Mouse (Mus musculus): ENCODE data around the gene Hist2h2ac. TPM values are rescaled to one million over a fixed set of nuclear protein-coding genes. Genes with fewer than 3 reads are reported as not detected.

Gene Hist2h2ac
- polyA plus RNA-seq, 1 experiment from 2014 or later, result 1.3 TPM

Small RNAs within 50 kb of the gene (microRNA-seq; reads per million reads assigned to microRNA genes)
- gene Gm44492, result not detected
- gene Gm47311, result not detected
- not detected for gene Gm47313

Other genes starting within 250 kb of the Hist2h2ac start
- 27.7 and 41.3 TPM in 2 replicates for gene Plekho1, start 224.9 kb downstream of the Hist2h2ac start, polyA plus RNA-seq (2015; fragmentation: Nextera tagmentation; extraction: Ambion mirVana)
- 58.7 and 60.8 TPM in 2 replicates for gene Vps45, start 162.4 kb downstream of the Hist2h2ac start, polyA plus RNA-seq (2015; fragmentation: Nextera tagmentation; extraction: Ambion mirVana)
- 6.5 and 8.7 TPM in 2 replicates for gene Otud7b, start 116.4 kb downstream of the Hist2h2ac start, polyA plus RNA-seq (2015; fragmentation: Nextera tagmentation; extraction: Ambion mirVana)
- gene Mtmr11, start 58.9 kb downstream of the Hist2h2ac start, polyA plus RNA-seq (2015; fragmentation: Nextera tagmentation; extraction: Ambion mirVana), result 12.7 and 13.9 TPM in 2 replicates
- gene Sf3b4, start 48.5 kb downstream of the Hist2h2ac start, polyA plus RNA-seq (2015; fragmentation: Nextera tagmentation; extraction: Ambion mirVana), result 131 and 152 TPM in 2 replicates
- 135 TPM in 2 replicates for gene Sv2a, start 39.7 kb downstream of the Hist2h2ac start, polyA plus RNA-seq (2015; fragmentation: Nextera tagmentation; extraction: Ambion mirVana)
- 52.7 and 57.2 TPM in 2 replicates for gene Bola1, start 1.2 kb downstream of the Hist2h2ac start, polyA plus RNA-seq (2015; fragmentation: Nextera tagmentation; extraction: Ambion mirVana)
- gene Hist2h2ab, start 1.0 kb downstream of the Hist2h2ac start, polyA plus RNA-seq (2015; fragmentation: Nextera tagmentation; extraction: Ambion mirVana), result not detected in 2 replicates
- 4.9 and 5.5 TPM in 2 replicates for gene Hist2h2be, start 239 bp upstream of the Hist2h2ac start, polyA plus RNA-seq (2015; fragmentation: Nextera tagmentation; extraction: Ambion mirVana)
- 0.70 and 1.1 TPM in 2 replicates for gene Hist2h3c2, start 18.2 kb upstream of the Hist2h2ac start, polyA plus RNA-seq (2015; fragmentation: Nextera tagmentation; extraction: Ambion mirVana)
- 31.6 and 34.2 TPM in 2 replicates for gene Hist2h2aa2, start 19.4 kb upstream of the Hist2h2ac start, polyA plus RNA-seq (2015; fragmentation: Nextera tagmentation; extraction: Ambion mirVana)
- gene Hist2h2aa1, start 24.6 kb upstream of the Hist2h2ac start, polyA plus RNA-seq (2015; fragmentation: Nextera tagmentation; extraction: Ambion mirVana), result 6.1 and 9.9 TPM in 2 replicates
- gene Hist2h3c1, start 25.8 kb upstream of the Hist2h2ac start, polyA plus RNA-seq (2015; fragmentation: Nextera tagmentation; extraction: Ambion mirVana), result 0.21 and 0.47 TPM in 2 replicates
- gene Hist2h4, start 42.4 kb upstream of the Hist2h2ac start, polyA plus RNA-seq (2015; fragmentation: Nextera tagmentation; extraction: Ambion mirVana), result 2.8 and 3.1 TPM in 2 replicates
- 8.1 and 8.4 TPM in 2 replicates for gene Hist2h3b, start 47.8 kb upstream of the Hist2h2ac start, polyA plus RNA-seq (2015; fragmentation: Nextera tagmentation; extraction: Ambion mirVana)
- 1.5 and 2.1 TPM in 2 replicates for gene Hist2h2bb, start 48.9 kb upstream of the Hist2h2ac start, polyA plus RNA-seq (2015; fragmentation: Nextera tagmentation; extraction: Ambion mirVana)
- gene Fcgr1, start 73.1 kb upstream of the Hist2h2ac start, polyA plus RNA-seq (2015; fragmentation: Nextera tagmentation; extraction: Ambion mirVana), result 1.7 and 2.3 TPM in 2 replicates
- not detected in 2 replicates for gene BC107364, start 231.4 kb upstream of the Hist2h2ac start, polyA plus RNA-seq (2015; fragmentation: Nextera tagmentation; extraction: Ambion mirVana)

All from hindbrain, embryonic 16.5 days (tissue).